Mouse (Mus musculus) mature B cell (primary cell): ENCODE results near the gene Odf4.
"Not testable (repeated sequence)": the region's sequence is repeated elsewhere in the genome, so short reads cannot be mapped to it uniquely, and the experiment has no call there.

ENCODE experiments used
- in situ Hi-C: fragments of 300-500 bp; cut with MboI; formaldehyde crosslinking; loops from 2 replicates; pipeline ENCODE4 v1.14.3; 2019

The Odf4 gene

GRCm38 (mm10) chr11:68926981-68927380, at the start of gene Odf4:
Gene Odf4, minus strand, starts transcription at chr11:68927081.
- in situ Hi-C loops, result no loop called here

- in situ Hi-C loops, result no loop called here
Measured at GRCm38 (mm10) chr11:68975601-68976000, 48.7 kb upstream of the Odf4 start.

GRCm38 (mm10) chr11:68975085-68975484, 48.2 kb upstream of the Odf4 start, which contains the start of gene Rangrf:
Gene Rangrf, minus strand, starts transcription at chr11:68975185.
- in situ Hi-C loops, result no loop called here

GRCm38 (mm10) chr11:68974059-68974450, 47.2 kb upstream of the Odf4 start:
- in situ Hi-C loops, result no loop called here

- in situ Hi-C loops, result not testable (repeated sequence)
Measured at GRCm38 (mm10) chr11:68973250-68974058, 46.6 kb upstream of the Odf4 start.

- in situ Hi-C loops, result no loop called here
Measured at GRCm38 (mm10) chr11:68970232-68970631, 43.4 kb upstream of the Odf4 start.

GRCm38 (mm10) chr11:68968752-68969151, 41.9 kb upstream of the Odf4 start:
- in situ Hi-C loops, result no loop called here

- in situ Hi-C loops, result no loop called here
Measured at GRCm38 (mm10) chr11:68967337-68968282, 40.7 kb upstream of the Odf4 start, which contains the start of gene Slc25a35. Gene Slc25a35, plus strand, starts transcription at chr11:68968131.

GRCm38 (mm10) chr11:68966554-68966953, 39.7 kb upstream of the Odf4 start:
- in situ Hi-C loops, result no loop called here

GRCm38 (mm10) chr11:68965845-68966244, 39.0 kb upstream of the Odf4 start:
- in situ Hi-C loops, result no loop called here

- in situ Hi-C loops, result no loop called here
Measured at GRCm38 (mm10) chr11:68965050-68965449, 38.2 kb upstream of the Odf4 start.

- in situ Hi-C loops, result no loop called here
Measured at GRCm38 (mm10) chr11:68963405-68963804, 36.5 kb upstream of the Odf4 start.

GRCm38 (mm10) chr11:68962159-68962558, 35.3 kb upstream of the Odf4 start:
- in situ Hi-C loops, result not testable (repeated sequence)

- in situ Hi-C loops, result no loop called here
Measured at GRCm38 (mm10) chr11:68961596-68961995, 34.7 kb upstream of the Odf4 start.

GRCm38 (mm10) chr11:68957971-68958370, 31.1 kb upstream of the Odf4 start:
- in situ Hi-C loops, result no loop called here

- in situ Hi-C loops, result no loop called here
Measured at GRCm38 (mm10) chr11:68957308-68957707, 30.4 kb upstream of the Odf4 start, which contains the start of gene Arhgef15. Gene Arhgef15, minus strand, starts transcription at chr11:68957480.

- in situ Hi-C loops, result no loop called here
Measured at GRCm38 (mm10) chr11:68956697-68957096, 29.8 kb upstream of the Odf4 start.

GRCm38 (mm10) chr11:68956107-68956506, 29.2 kb upstream of the Odf4 start:
- in situ Hi-C loops, result no loop called here

- in situ Hi-C loops, result no loop called here
Measured at GRCm38 (mm10) chr11:68955473-68955872, 28.6 kb upstream of the Odf4 start.

- in situ Hi-C loops, result no loop called here
Measured at GRCm38 (mm10) chr11:68954408-68954807, 27.5 kb upstream of the Odf4 start.

GRCm38 (mm10) chr11:68953903-68954302, 27.0 kb upstream of the Odf4 start:
- in situ Hi-C loops, result no loop called here

GRCm38 (mm10) chr11:68947542-68947993, 20.7 kb upstream of the Odf4 start:
- in situ Hi-C loops, result no loop called here
